Mouse (Mus musculus) embryonic facial prominence, embryonic 13.5 days (tissue): Measurements from ENCODE around the gene Tgfbi. TPM values are rescaled to one million over a fixed set of nuclear protein-coding genes. Genes with fewer than 3 reads are reported as not detected.
A peak's percentile ranks its signal among the peaks of the same experiment; 100 is the strongest.

Experiments used
- ATAC-seq: fragments of 200-750 bp; cut with Nextera tagmentation; 2 replicates; pipeline ENCODE4 v1.8.0; 2017; ENCODE audit warnings: low read depth; ENCODE audit not compliant: insufficient number of reproducible peaks, insufficient read depth, low FRiP score, low TSS enrichment
- H3K27ac ChIP-seq: fragments of 300-500 bp; sonication (generic); 2 replicates; pipeline ENCODE4 v1.5.1; 2015; ENCODE audit warnings: moderate library complexity, mild to moderate bottlenecking, inconsistent platforms
- H3K27me3 ChIP-seq: fragments of 300-500 bp; sonication (generic); 2 replicates; pipeline ENCODE4 v1.6.1; 2015; ENCODE audit warnings: mild to moderate bottlenecking, inconsistent platforms
- H3K36me3 ChIP-seq: fragments of 300-500 bp; sonication (generic); 2 replicates; pipeline ENCODE4 v1.6.1; 2015; ENCODE audit warnings: mild to moderate bottlenecking, inconsistent platforms
- H3K4me1 ChIP-seq: fragments of 300-500 bp; sonication (generic); 2 replicates; pipeline ENCODE4 v1.6.1; 2015; ENCODE audit warnings: inconsistent platforms
- H3K4me2 ChIP-seq: fragments of 300-500 bp; sonication (generic); 2 replicates; pipeline ENCODE4 v1.6.1; 2015; ENCODE audit warnings: moderate library complexity, mild to moderate bottlenecking, inconsistent platforms
- H3K4me3 ChIP-seq: fragments of 300-500 bp; sonication (generic); 2 replicates; pipeline ENCODE4 v1.5.1; 2015; ENCODE audit warnings: mild to moderate bottlenecking, inconsistent platforms
- H3K9ac ChIP-seq: fragments of 300-500 bp; sonication (generic); 2 replicates; pipeline ENCODE4 v1.6.1; 2015; ENCODE audit warnings: mild to moderate bottlenecking, inconsistent platforms
- H3K9me3 ChIP-seq: fragments of 300-500 bp; sonication (generic); 2 replicates; pipeline ENCODE4 v1.6.1; 2016; ENCODE audit warnings: inconsistent platforms
- WGBS: fragments of 180-500 bp; shearing (Covaris S2); methylation state at CpG from one replicate; pipeline ENCODE4 v1.1.7; 2015; ENCODE audit warnings: mixed read lengths; 5-methylcytosine and 5-hydroxymethylcytosine counted together
- polyA plus RNA-seq: library from polyadenylated mRNA; unstranded; fragments of >200 nt; fragmentation: Nextera tagmentation; extraction: Ambion mirVana; gene quantifications from 2 replicates; pipeline ENCODE4 v1.2.1, GENCODE M21; 2015

The Tgfbi gene
- polyA plus RNA-seq, 1 experiment from 2014 or later = 68.8 TPM

DNA sequence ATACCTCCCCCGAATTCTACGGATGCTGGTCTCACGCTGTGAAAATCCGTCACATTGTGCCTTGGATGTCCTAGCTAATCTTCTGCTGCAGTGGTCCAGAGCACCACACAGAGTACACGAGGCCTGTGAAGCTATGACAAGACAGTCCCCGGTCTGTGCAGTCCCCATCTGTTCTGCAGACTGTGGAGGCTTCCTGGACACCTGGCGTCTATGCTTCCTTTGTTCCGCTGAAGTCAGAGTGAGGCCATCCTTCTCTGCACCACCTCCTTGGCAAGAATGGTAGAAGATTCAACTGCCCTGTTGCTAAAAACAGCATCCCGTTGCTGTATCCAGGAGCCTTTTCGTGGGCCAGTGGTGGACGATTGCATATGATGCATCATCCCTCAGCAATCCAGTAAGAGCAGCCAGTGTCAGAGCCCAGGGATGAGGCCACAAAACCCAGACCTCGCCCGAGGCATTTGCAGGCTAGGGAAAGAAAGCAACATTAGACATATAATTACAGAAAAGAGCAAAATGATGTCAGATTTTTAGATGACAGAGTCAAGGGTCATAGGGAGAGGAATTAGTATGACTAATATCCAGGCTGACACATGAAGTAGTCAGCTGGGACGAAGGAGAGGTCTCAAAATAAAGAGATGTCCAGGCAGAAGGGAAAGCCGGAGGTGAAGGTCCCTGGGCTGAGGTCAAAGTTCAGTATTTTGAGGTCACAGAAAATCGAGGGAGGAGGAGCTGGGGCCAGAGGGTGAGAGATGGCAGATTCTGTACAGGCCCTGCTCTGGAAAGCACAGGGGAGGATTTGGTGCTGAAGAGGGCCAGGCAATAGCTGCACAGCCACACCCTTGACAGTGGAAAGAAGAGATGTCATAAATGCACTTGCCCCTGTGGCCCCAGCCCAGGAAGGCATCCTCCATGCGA, 55.2 kb downstream of the Tgfbi start:
- no peaks in the 10 kb centered on the region for H3K36me3 ChIP-seq
- no peaks in the 10 kb centered on the region; the same call in none of the 2 replicates for H3K4me1 ChIP-seq
- H3K4me2 ChIP-seq = no peak overlapping the region
- no peaks in the 10 kb centered on the region for H3K27me3 ChIP-seq
- no peak for ATAC-seq
- H3K9me3 ChIP-seq = no peaks in the 10 kb centered on the region
- H3K4me3 ChIP-seq = no peak overlapping the region
- no peak overlapping the region for H3K27ac ChIP-seq
- WGBS = 61% methylated on average over 17 of the region's 17 CpGs
- H3K9ac ChIP-seq = no peak overlapping the region

- ATAC-seq = no peak
- peaks cover 4% of the 10 kb centered on the region; the same call in 1 of the 2 replicates for H3K4me1 ChIP-seq
- H3K27ac ChIP-seq = no peak overlapping the region
- WGBS = 73% methylated on average over 11 of the region's 11 CpGs
- H3K9ac ChIP-seq = no peak overlapping the region
- no peak overlapping the region for H3K4me2 ChIP-seq
- no peaks in the 10 kb centered on the region for H3K27me3 ChIP-seq
- no peaks in the 10 kb centered on the region for H3K9me3 ChIP-seq
- H3K36me3 ChIP-seq = no peaks in the 10 kb centered on the region
- H3K4me3 ChIP-seq = no peak overlapping the region
These were observed 61.9 kb downstream of the Tgfbi start for GRCm38 (mm10) chr13:56671206-56671605.

- Histone ChIP-seq H3K9ac (no peak overlapping the region), H3K9me3 (no peaks in the 10 kb centered on the region), H3K27ac (no peak overlapping the region), H3K4me3 (no peak overlapping the region), H3K4me1 (peaks cover 21% of the 10 kb centered on the region), H3K36me3 (no peaks in the 10 kb centered on the region), H3K4me2 (no peak overlapping the region), H3K27me3 (no peaks in the 10 kb centered on the region)
- ATAC-seq = no peak
- WGBS = 84% methylated on average over 4 of the region's 4 CpGs
These were observed 68.4 kb downstream of the Tgfbi start for GRCm38 (mm10) chr13:56677731-56678130.

GRCm38 (mm10) chr13:56678188-56678787, 69.0 kb downstream of the Tgfbi start:
- 53% methylated on average over 10 of the region's 10 CpGs for WGBS
- no peaks in the 10 kb centered on the region for H3K27me3 ChIP-seq
- ATAC-seq = no peak

DNA sequence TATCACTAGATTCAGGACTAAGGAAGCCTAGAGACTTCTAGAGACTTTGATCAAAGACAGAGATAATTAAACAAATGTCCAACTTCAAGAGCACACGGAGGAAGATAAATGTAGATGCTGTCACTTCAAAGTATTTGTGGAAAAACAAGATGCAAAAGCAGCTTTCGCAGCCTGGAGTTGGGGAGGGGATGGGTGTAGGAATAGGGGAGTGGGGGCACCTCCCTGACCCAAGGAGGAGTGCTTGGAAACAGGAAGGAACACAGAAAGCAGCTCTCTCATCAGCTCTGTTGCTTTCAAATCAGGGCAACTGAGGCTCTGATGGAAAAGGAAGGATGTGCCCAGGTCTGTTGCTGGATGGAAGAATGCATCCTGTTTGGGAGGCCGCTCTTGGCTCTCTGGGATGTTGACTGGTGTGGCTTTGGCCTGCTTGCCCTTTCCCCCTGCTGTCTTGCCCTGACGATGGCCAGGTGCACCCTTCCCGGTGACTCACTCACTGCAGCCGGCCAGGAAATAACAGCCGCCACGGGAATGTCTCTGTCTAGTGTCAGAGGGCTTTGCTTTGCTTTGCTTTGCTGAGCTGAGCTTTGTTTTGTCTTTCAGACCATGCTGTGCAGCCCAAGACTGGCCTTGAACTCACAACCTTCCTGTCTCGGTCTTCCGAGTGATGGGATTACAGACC, 69.6 kb downstream of the Tgfbi start:
- Histone ChIP-seq H3K4me2 (no peak overlapping the region), H3K4me3 (no peak overlapping the region), H3K9ac (no peak overlapping the region), H3K36me3 (no peaks in the 10 kb centered on the region), H3K4me1 (peaks cover 23% of the 10 kb centered on the region), H3K27me3 (no peaks in the 10 kb centered on the region), H3K27ac (no peak overlapping the region), H3K9me3 (no peaks in the 10 kb centered on the region)
- no peak for ATAC-seq
- WGBS = 72% methylated on average over 10 of the region's 10 CpGs

More at GRCm38 (mm10) chr13:56678188-56678787, 69.0 kb downstream of the Tgfbi start:
- H3K4me1 ChIP-seq = peaks cover 23% of the 10 kb centered on the region
- H3K9ac ChIP-seq = no peak overlapping the region
- H3K4me2 ChIP-seq = no peak overlapping the region
- no peaks in the 10 kb centered on the region for H3K9me3 ChIP-seq
- H3K36me3 ChIP-seq = no peaks in the 10 kb centered on the region
- H3K27ac ChIP-seq = no peak overlapping the region
- H3K4me3 ChIP-seq = no peak overlapping the region

DNA sequence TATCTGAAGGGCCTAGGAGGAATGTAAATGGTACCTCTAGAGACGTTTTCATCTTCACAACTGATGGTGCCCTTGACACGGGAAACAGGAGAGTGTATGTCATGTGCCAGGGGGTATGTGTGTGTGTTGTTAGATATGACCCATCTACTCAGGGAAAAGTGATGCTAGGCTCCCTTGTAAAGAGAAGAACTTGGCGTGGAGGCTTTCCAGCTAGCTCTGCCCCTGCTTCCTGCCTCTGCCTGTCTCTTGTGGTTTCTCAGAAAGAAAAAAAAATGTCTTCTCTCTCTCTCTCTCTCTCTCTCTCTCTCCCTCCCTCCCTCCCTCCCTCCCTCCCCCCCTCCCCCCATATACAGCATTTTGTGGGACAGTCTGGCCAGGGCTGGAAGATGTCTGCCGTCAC, 72.6 kb downstream of the Tgfbi start:
- Histone ChIP-seq H3K27me3 (no peaks in the 10 kb centered on the region), H3K4me3 (no peak overlapping the region), H3K9me3 (no peaks in the 10 kb centered on the region), H3K36me3 (no peaks in the 10 kb centered on the region), H3K4me1 (peaks cover 23% of the 10 kb centered on the region), H3K9ac (no peak overlapping the region), H3K27ac (0 out of 2 replicates have a peak overlapping the region, but pooled peaks have one; percentile 2), H3K4me2 (no peak overlapping the region)
- WGBS = 72% methylated on average over 4 of the region's 4 CpGs
- no peak for ATAC-seq

DNA sequence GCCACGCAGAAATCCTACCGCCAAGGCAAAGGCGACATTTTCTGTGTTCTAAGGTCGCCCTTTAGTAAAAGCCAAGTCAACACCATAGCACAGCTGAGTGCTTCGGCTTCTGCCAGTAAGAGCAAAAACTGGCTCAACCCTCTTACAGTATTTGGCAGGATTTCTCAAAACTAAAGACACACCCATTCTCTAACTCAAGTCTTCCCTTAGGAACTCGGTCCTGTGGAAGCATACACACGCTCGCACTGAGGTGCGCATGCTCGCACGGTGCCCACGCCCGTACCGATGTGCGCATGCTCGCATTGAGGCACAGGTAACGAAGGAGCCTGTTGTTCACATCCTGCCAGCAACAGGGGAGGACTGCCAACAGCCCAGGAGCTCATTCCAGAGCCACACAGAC, 73.0 kb downstream of the Tgfbi start:
- Histone ChIP-seq H3K27ac (0 out of 2 replicates have a peak overlapping the region, but pooled peaks have one; percentile 2), H3K9ac (no peak overlapping the region), H3K4me1 (peaks cover 23% of the 10 kb centered on the region), H3K4me3 (no peak overlapping the region), H3K36me3 (no peaks in the 10 kb centered on the region), H3K9me3 (no peaks in the 10 kb centered on the region), H3K4me2 (no peak overlapping the region), H3K27me3 (no peaks in the 10 kb centered on the region)
- ATAC-seq = no peak
- WGBS = 83% methylated on average over 17 of the region's 17 CpGs

GRCm38 (mm10) chr13:56683306-56683705, 74.0 kb downstream of the Tgfbi start:
- no peak overlapping the region for H3K9ac ChIP-seq
- H3K4me2 ChIP-seq = no peak overlapping the region
- no peak overlapping the region for H3K27ac ChIP-seq
- ATAC-seq = no peak
- H3K9me3 ChIP-seq = no peaks in the 10 kb centered on the region
- peaks cover 19% of the 10 kb centered on the region for H3K4me1 ChIP-seq
- H3K4me3 ChIP-seq = no peak overlapping the region
- no peaks in the 10 kb centered on the region for H3K36me3 ChIP-seq
- WGBS = 89% methylated on average over 7 of the region's 7 CpGs
- H3K27me3 ChIP-seq = no peaks in the 10 kb centered on the region

Other genes with a start within 250 kb of the Tgfbi start
- not detected in 2 replicates for gene Gm3045, start 182.9 kb upstream of the Tgfbi start, polyA plus RNA-seq
- gene Slc25a48, start 171.2 kb upstream of the Tgfbi start, polyA plus RNA-seq = 0.32 and 0.42 TPM in 2 replicates
- gene Il9, start 127.3 kb upstream of the Tgfbi start, polyA plus RNA-seq = not detected in 2 replicates
- gene Fbxl21, start 87.1 kb upstream of the Tgfbi start, polyA plus RNA-seq = 2.8 and 3.0 TPM in 2 replicates
- gene Lect2, start 61.0 kb upstream of the Tgfbi start, polyA plus RNA-seq = 0.44 TPM in 1 of 2 replicates, not detected in the other
- gene Smad5, start 93.5 kb downstream of the Tgfbi start, polyA plus RNA-seq = 39.5 and 44.7 TPM in 2 replicates
- gene Gm45623, start 144.3 kb downstream of the Tgfbi start, polyA plus RNA-seq = 0.65 and 0.89 TPM in 2 replicates